Mouse (Mus musculus) Patski (cell line): Measurements from ENCODE around the gene Arfgef2. TPM values are rescaled to one million over a fixed set of nuclear protein-coding genes. Genes with fewer than 3 reads are reported as not detected.

Experiments used
- ATAC-seq: fragments of 100-300 bp; one replicate; pipeline ENCODE4 v1.8.0; 2021
- CTCF ChIA-PET: fragments of 350-600 bp; sonication (Branson Sonifier 250); formaldehyde crosslinking; loops from one replicate; lab custom pipeline; 2022; ENCODE audit warnings: inconsistent platforms; lab: Charles Lee
- POLR2A ChIA-PET: fragments of 350-600 bp; sonication (Branson Sonifier 250); formaldehyde crosslinking; loops from one replicate; lab custom pipeline; 2022; ENCODE audit warnings: antibody characterized with exemption, inconsistent platforms; lab: Charles Lee
- DNase-seq: peaks from one replicate; pipeline ENCODE4 v3.0.0-alpha.2; 2011; ENCODE audit warnings: low read depth, low spot score
- H3K27me3 ChIP-seq: fragments of 371-371 bp; one replicate; pipeline ENCODE4 v1.5.1; 2021
- CTCF ChIP-seq: fragments of 100-300 bp; IDR thresholded peaks from one replicate; pipeline ENCODE4 v1.5.1; 2021
- in situ Hi-C: fragments of 300-500 bp; cut with MboI; formaldehyde crosslinking; loops from 3 replicates; pipeline ENCODE4 v1.11.1; 2018; ENCODE audit warnings: low pct_unique_long_range_greater_than_20kb, mixed read lengths
- polyA plus RNA-seq: library from polyadenylated mRNA; unstranded; gene quantifications from one replicate; pipeline ENCODE4 v1.2.3, GENCODE M21; 2021

Arfgef2 gene
- polyA plus RNA-seq, 1 experiment from 2014 or later = 34.1 TPM

- POLR2A ChIA-PET = no interaction called here
- TF ChIP-seq CTCF = no peak
- no peak for ATAC-seq
- CTCF ChIA-PET = no interaction called here
- no peak for DNase-seq
- H3K27me3 ChIP-seq = no peaks in the 10 kb centered on the region
- in situ Hi-C loops = no loop called here
These were observed 130.8 kb downstream of the Arfgef2 start for GRCm38 (mm10) chr2:166936166-166936565.

- in situ Hi-C loops = no loop called here
- DNase-seq (peak; percentile 28), ATAC-seq (no peak)
- CTCF ChIA-PET = no interaction called here
- no peak for TF ChIP-seq CTCF
- no peaks in the 10 kb centered on the region for H3K27me3 ChIP-seq
- POLR2A ChIA-PET = no interaction called here
These were observed 137.8 kb downstream of the Arfgef2 start for GRCm38 (mm10) chr2:166943146-166943545.

- no peak for DNase-seq
- POLR2A ChIA-PET = no interaction called here
- ATAC-seq = no peak
- no peak for TF ChIP-seq CTCF
- CTCF ChIA-PET = interaction anchor here (1.3 to 2.4 kb wide), 3 partner anchors 12 to 60 kb away, joined by 3 to 7 read pairs (median 5); no protein-coding TSS in a partner anchor
- in situ Hi-C loops = no loop called here
- H3K27me3 ChIP-seq = no peaks in the 10 kb centered on the region
These were observed 139.0 kb downstream of the Arfgef2 start for GRCm38 (mm10) chr2:166944346-166944745.

GRCm38 (mm10) chr2:166945456-166945855, 140.1 kb downstream of the Arfgef2 start:
- POLR2A ChIA-PET = interaction anchor here (0.6 kb wide), 1 partner anchor 20 kb away, joined by 3 read pairs; no protein-coding TSS in a partner anchor
- ATAC-seq (no peak), DNase-seq (no peak)
- peak; percentile 58 for TF ChIP-seq CTCF
- CTCF ChIA-PET = interaction anchor here (1.3 to 2.4 kb wide), 3 partner anchors 11 to 59 kb away, joined by 3 to 7 read pairs (median 5); no protein-coding TSS in a partner anchor
- in situ Hi-C loops = no loop called here
- no peaks in the 10 kb centered on the region for H3K27me3 ChIP-seq

Other genes starting within 250 kb of the Arfgef2 start
- gene Prex1, start 91.8 kb upstream of the Arfgef2 start, polyA plus RNA-seq = 3.9 TPM
- gene Trp53rkb, start 13.1 kb upstream of the Arfgef2 start, polyA plus RNA-seq = 5.2 TPM
- gene Cse1l, start 100.5 kb downstream of the Arfgef2 start, polyA plus RNA-seq = 71.6 TPM
- 81.0 TPM for gene Stau1, start 190.7 kb downstream of the Arfgef2 start, polyA plus RNA-seq
- 53.2 TPM for gene Ddx27, start 209.6 kb downstream of the Arfgef2 start, polyA plus RNA-seq